Mouse (Mus musculus) hematopoietic stem cell, adult 5-6 weeks (primary cell): ENCODE data around the gene Tmem151a. TPM values are rescaled to one million over a fixed set of nuclear protein-coding genes. Genes with fewer than 3 reads are reported as not detected.

Experiments used
- ATAC-seq, 2 experiments: fragments of 125-278 bp in 1 of 2; replicated peaks in 1 of 2; 2 replicates each; pipeline ENCODE4 v1.8.0; 2016 to 2017; ENCODE audit warnings: inconsistent platforms in 2 of 2, mild to moderate bottlenecking in 2 of 2, moderate number of reproducible peaks in 2 of 2, low read depth in 1 of 2, moderate TSS enrichment in 1 of 2; ENCODE audit not compliant: low FRiP score in 2 of 2, poor library complexity in 2 of 2, severe bottlenecking in 2 of 2, insufficient read depth in 1 of 2, low TSS enrichment in 1 of 2
- total RNA-seq: library from RNA; stranded (forward); fragments of 172-1452, 232-1000 nt; gene quantifications from 2 replicates; pipeline ENCODE4 v1.2.3, GENCODE M21; 2017

Tmem151a gene
- total RNA-seq, 1 experiment from 2014 or later: not detected

DNA sequence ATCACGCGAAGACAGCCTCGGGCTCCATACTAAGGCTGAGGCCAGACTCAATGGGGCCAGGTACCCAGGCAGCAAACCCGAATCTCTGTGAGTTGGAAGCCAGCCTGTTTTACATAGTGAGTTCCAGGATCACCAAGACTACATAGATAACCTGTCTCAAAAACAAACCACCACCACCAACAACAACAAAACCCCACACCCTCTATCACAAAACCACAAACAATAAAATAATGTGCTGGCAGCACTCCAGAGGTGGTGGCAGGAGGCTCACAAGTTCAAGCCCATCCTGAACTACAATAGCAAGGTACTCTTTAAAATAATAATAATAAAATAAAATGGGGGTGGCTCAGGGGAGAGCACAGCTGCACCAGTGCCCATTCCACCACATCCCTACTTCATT, 48.8 kb downstream of the Tmem151a start:
- no peak for ATAC-seq

DNA sequence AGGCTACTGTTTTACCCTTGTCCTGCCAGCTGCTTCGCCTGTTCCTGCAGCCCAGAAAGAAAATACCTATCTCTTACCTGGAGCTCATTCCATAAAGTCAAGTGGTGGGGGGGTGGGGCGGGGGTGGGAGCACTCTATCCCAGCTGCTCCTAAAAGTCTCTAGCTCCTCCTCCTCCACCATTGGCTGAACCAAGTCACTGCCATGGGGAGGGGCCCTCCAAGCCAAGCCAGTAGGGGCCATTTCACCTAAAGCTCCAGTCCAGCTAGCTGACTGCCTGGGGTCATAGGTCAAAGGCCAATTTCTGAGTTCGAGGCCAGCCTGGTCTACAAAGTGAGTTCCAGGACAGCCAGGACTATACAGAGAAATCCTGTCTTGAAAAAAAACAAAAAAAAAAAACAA, 52.6 kb downstream of the Tmem151a start:
- no peak for ATAC-seq

DNA sequence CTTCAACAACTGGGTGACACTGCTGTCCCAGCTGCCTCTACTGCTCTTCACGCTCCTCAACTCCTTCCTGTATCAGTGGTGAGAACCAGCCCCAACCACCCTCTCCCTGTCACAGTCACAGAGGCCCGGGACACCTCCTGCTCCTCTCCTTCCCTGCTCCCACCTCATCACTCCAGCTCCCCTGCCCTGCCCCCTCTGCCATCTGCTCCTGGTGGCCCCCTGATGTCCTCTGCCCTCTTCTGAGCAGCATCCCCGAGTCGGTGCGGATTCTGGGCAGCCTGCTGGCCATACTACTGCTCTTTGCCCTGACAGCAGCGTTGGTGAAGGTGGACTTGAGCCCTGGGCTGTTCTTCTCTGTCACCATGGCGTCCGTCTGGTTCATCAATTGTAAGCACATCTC, 59.2 kb downstream of the Tmem151a start:
- ATAC-seq: no peak

DNA sequence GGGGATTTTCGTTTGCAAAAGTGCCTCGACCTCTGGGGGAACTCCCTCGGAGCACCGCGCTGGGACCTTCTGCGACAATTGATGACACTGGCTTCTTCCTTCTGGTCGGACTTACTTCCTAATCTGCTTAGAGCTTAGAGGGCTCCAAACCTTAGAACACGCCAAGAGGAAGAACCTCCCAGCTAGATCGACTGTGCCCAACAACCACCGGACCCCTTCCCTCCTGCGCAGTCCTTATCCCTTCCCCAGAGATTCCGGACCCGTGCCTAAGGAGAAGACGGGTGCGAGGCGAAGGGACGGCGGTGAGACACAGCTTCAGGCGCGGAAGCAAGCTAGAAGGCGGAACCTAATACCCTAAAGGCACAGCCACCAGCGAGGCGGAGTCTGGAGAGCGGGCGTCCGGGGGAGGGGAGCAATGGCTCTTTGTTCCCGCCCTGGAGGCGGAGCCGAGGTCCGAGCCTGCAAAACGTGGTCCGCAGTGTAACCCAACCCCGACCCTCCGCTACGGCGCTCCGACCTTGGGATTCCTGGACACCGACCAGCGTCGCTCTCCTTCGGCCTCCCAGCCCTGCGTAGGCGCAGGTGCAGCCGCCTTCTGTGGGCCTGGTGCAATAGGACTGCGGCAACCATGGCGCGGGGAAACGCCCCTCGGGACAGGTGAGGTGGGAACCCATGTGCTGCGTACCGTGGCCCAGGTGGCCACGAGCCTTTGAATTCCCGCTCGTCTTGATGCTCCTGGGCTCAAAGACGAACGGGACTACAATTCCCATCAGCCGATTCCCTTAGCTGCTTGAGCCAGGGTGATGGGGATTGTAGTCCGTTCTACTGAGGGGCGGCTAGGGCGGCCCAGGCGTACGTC, 61.5 kb downstream of the Tmem151a start, which contains the start of gene Slc29a2:
TSS of gene Slc29a2 (plus strand) at position 240 of the 859 bp plus-strand sequence.
- peak; percentile 94 to 98 for ATAC-seq

DNA sequence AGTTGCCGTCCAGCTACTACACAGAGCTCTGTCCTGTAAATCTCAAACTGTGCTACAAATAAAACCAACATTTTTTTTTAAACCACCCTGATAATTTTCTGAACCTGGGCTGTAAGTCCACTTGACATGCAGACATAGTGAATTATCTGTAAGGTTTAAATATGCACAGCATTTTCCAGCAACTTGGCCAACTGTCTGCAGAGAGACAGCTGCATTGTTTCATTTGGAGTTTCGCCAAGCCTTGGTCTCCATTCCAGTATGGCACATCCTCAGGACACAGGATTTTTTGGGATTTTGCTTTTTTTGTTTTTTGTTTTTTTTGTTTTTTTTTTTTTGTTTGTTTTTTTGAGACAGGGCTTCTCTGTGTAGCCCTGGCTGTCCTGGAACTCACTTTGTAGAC, 63.9 kb downstream of the Tmem151a start:
- no peak for ATAC-seq

Other genes with a start within 250 kb of the Tmem151a start
- gene Ccs, start 246.2 kb downstream of the Tmem151a start, total RNA-seq: 24.1 and 24.7 TPM in 2 replicates
- not detected in 2 replicates for gene Ccdc87, start 246.2 kb downstream of the Tmem151a start, total RNA-seq
- gene Ctsf, start 230.4 kb downstream of the Tmem151a start, total RNA-seq: 18.9 and 29.8 TPM in 2 replicates
- 0.06 and 0.20 TPM in 2 replicates for gene Actn3, start 207.6 kb downstream of the Tmem151a start, total RNA-seq
- gene Zdhhc24, start 206.9 kb downstream of the Tmem151a start, total RNA-seq: 13.1 and 17.4 TPM in 2 replicates
- 2.3 and 3.2 TPM in 2 replicates for gene Bbs1, start 178.9 kb downstream of the Tmem151a start, total RNA-seq
- gene Dpp3, start 157.2 kb downstream of the Tmem151a start, total RNA-seq: 37.6 and 41.1 TPM in 2 replicates
- gene Peli3, start 142.4 kb downstream of the Tmem151a start, total RNA-seq: 0.10 TPM in 1 of 2 replicates, not detected in the other
- 50.0 and 71.5 TPM in 2 replicates for gene Mrpl11, start 123.4 kb downstream of the Tmem151a start, total RNA-seq
- not detected in 2 replicates for gene Npas4, start 95.2 kb downstream of the Tmem151a start, total RNA-seq
- gene Slc29a2, start 61.7 kb downstream of the Tmem151a start, total RNA-seq: 2.3 and 5.3 TPM in 2 replicates
- gene B4gat1, start 46.7 kb downstream of the Tmem151a start, total RNA-seq: not detected in 2 replicates
- gene AC124502.3, start 46.6 kb downstream of the Tmem151a start, total RNA-seq: 7.3 and 8.4 TPM in 2 replicates
- gene Brms1, start 44.2 kb downstream of the Tmem151a start, total RNA-seq: 23.3 and 29.5 TPM in 2 replicates
- 0.69 TPM in 1 of 2 replicates, not detected in the other for gene Rin1, start 35.0 kb downstream of the Tmem151a start, total RNA-seq
- gene Cd248, start 17.5 kb downstream of the Tmem151a start, total RNA-seq: 0.31 and 0.74 TPM in 2 replicates
- gene Yif1a, start 3.0 kb upstream of the Tmem151a start, total RNA-seq: 8.2 and 12.9 TPM in 2 replicates
- 0.35 TPM in 1 of 2 replicates, not detected in the other for gene Cnih2, start 13.0 kb upstream of the Tmem151a start, total RNA-seq
- 70.4 and 70.9 TPM in 2 replicates for gene Rab1b, start 21.5 kb upstream of the Tmem151a start, total RNA-seq
- gene Klc2, start 33.0 kb upstream of the Tmem151a start, total RNA-seq: 9.8 and 10.1 TPM in 2 replicates
- gene Pacs1, start 187.6 kb upstream of the Tmem151a start, total RNA-seq: 17.3 and 23.4 TPM in 2 replicates
- 262 and 325 TPM in 2 replicates for gene Sf3b2, start 209.9 kb upstream of the Tmem151a start, total RNA-seq
- not detected in 2 replicates for gene Gal3st3, start 212.8 kb upstream of the Tmem151a start, total RNA-seq